Mouse (Mus musculus) midbrain, postnatal 0 days (tissue): ENCODE measurements at regions not wholly inside any gene's neighbourhood (a gene's known extent, or its start where the extent isn't known, plus 50 kb on each side); places are given as distances from the start of the nearest gene placed in this dataset.

Experiments used
- ATAC-seq: fragments of 200-750 bp; cut with Nextera tagmentation; 2 replicates; pipeline ENCODE4 v1.8.0; 2017; ENCODE audit warnings: moderate number of reproducible peaks, mild to moderate bottlenecking, moderate TSS enrichment, moderate library complexity; ENCODE audit not compliant: low FRiP score
- DNase-seq: peaks from one replicate; pipeline ENCODE4 v3.0.0-alpha.2; 2015; ENCODE audit warnings: low spot score
- H3K27ac ChIP-seq: fragments of 300-500 bp; sonication (generic); 2 replicates; pipeline ENCODE4 v1.5.1; 2014; ENCODE audit warnings: low read depth, mild to moderate bottlenecking, low read length, mixed read lengths
- H3K27me3 ChIP-seq: fragments of 300-500 bp; sonication (generic); 2 replicates; pipeline ENCODE4 v1.6.1; 2014; ENCODE audit warnings: low read length, control low read depth, mixed read lengths; ENCODE audit not compliant: insufficient read depth
- H3K36me3 ChIP-seq: fragments of 300-500 bp; sonication (generic); 2 replicates; pipeline ENCODE4 v1.6.1; 2014; ENCODE audit warnings: low read length, control low read depth, mixed read lengths; ENCODE audit not compliant: insufficient read depth
- H3K4me1 ChIP-seq: fragments of 300-500 bp; sonication (generic); 2 replicates; pipeline ENCODE4 v1.6.1; 2014; ENCODE audit warnings: mild to moderate bottlenecking, control low read depth, antibody characterized with exemption, low read length, mixed read lengths; ENCODE audit not compliant: insufficient read depth
- H3K4me2 ChIP-seq: fragments of 300-500 bp; sonication (generic); 2 replicates; pipeline ENCODE4 v1.6.1; 2014; ENCODE audit warnings: low read depth, mild to moderate bottlenecking, low read length, mixed read lengths; ENCODE audit not compliant: poor library complexity, severe bottlenecking
- H3K4me3 ChIP-seq: fragments of 300-500 bp; sonication (generic); 2 replicates; pipeline ENCODE4 v1.5.1; 2014; ENCODE audit warnings: low read depth, mild to moderate bottlenecking, low read length, moderate library complexity
- H3K9ac ChIP-seq: fragments of 300-500 bp; sonication (generic); replicated peaks from 2 replicates; pipeline ENCODE4 v1.6.1; 2014; ENCODE audit warnings: mild to moderate bottlenecking, low read length, moderate library complexity, mixed read lengths; ENCODE audit not compliant: poor library complexity, severe bottlenecking
- H3K9me3 ChIP-seq: fragments of 300-500 bp; sonication (generic); 2 replicates; pipeline ENCODE4 v1.6.1; 2016; ENCODE audit warnings: low read length, control low read depth
- CTCF ChIP-seq: IDR thresholded peaks from 2 replicates; pipeline ENCODE4 v1.5.1; 2016; ENCODE audit warnings: antibody characterized with exemption, mild to moderate bottlenecking
- WGBS: fragments of 180-500 bp; shearing (Covaris S2); extraction: QIAGEN DNeasy Blood & Tissue Kit; methylation state at CpG from one replicate; pipeline ENCODE4 v1.1.7; 2014; 5-methylcytosine and 5-hydroxymethylcytosine counted together

- H3K4me2 ChIP-seq: no peak overlapping the region
- DNase-seq: no peak
- no peaks in the 10 kb centered on the region for H3K27me3 ChIP-seq
- ATAC-seq: no peak
- H3K27ac ChIP-seq: no peak overlapping the region
- TF ChIP-seq CTCF: peak; percentile 59
- H3K9ac ChIP-seq: no peak overlapping the region
- H3K36me3 ChIP-seq: no peaks in the 10 kb centered on the region
- H3K4me1 ChIP-seq: no peaks in the 10 kb centered on the region
- H3K9me3 ChIP-seq: no peaks in the 10 kb centered on the region
- H3K4me3 ChIP-seq: no peak overlapping the region
Observed at GRCm38 (mm10) chr19:52623496-52623895, 359.4 kb downstream of the Ins1 start.

GRCm38 (mm10) chr19:52613353-52613752 lies 349.3 kb downstream of the Ins1 start:
- Histone ChIP-seq H3K4me2 (no peak overlapping the region), H3K27ac (no peak overlapping the region), H3K4me3 (no peak overlapping the region), H3K9me3 (no peaks in the 10 kb centered on the region), H3K4me1 (no peaks in the 10 kb centered on the region), H3K27me3 (no peaks in the 10 kb centered on the region), H3K9ac (no peak overlapping the region), H3K36me3 (no peaks in the 10 kb centered on the region)
- TF ChIP-seq CTCF: no peak
- no peak for ATAC-seq
- no peak for DNase-seq
- 84% methylated on average over 5 of the region's 5 CpGs for WGBS

- H3K27me3 ChIP-seq: no peaks in the 10 kb centered on the region
- H3K27ac ChIP-seq: no peak overlapping the region
- H3K9me3 ChIP-seq: no peaks in the 10 kb centered on the region
- H3K4me3 ChIP-seq: no peak overlapping the region
- ATAC-seq: no peak
- H3K4me2 ChIP-seq: no peak overlapping the region
- TF ChIP-seq CTCF: no peak
- no peak overlapping the region for H3K9ac ChIP-seq
- no peaks in the 10 kb centered on the region for H3K4me1 ChIP-seq
- no peaks in the 10 kb centered on the region for H3K36me3 ChIP-seq
- 78% methylated on average over 3 of the region's 3 CpGs for WGBS
- no peak for DNase-seq
Observed at GRCm38 (mm10) chr19:52606859-52607258, 342.8 kb downstream of the Ins1 start.

GRCm38 (mm10) chr19:52600410-52600809 lies 336.3 kb downstream of the Ins1 start:
- ATAC-seq (no peak; the same call in 1 of the 2 replicates), DNase-seq (no peak)
- no peak overlapping the region for H3K4me3 ChIP-seq
- no peak overlapping the region for H3K9ac ChIP-seq
- no peak overlapping the region for H3K4me2 ChIP-seq
- H3K36me3 ChIP-seq: no peaks in the 10 kb centered on the region
- no peak overlapping the region for H3K27ac ChIP-seq
- 4% methylated on average over 3 of the region's 3 CpGs for WGBS
- H3K27me3 ChIP-seq: no peaks in the 10 kb centered on the region
- no peak for TF ChIP-seq CTCF
- no peaks in the 10 kb centered on the region for H3K9me3 ChIP-seq
- no peaks in the 10 kb centered on the region for H3K4me1 ChIP-seq

- no peaks in the 10 kb centered on the region for H3K36me3 ChIP-seq
- no peaks in the 10 kb centered on the region for H3K9me3 ChIP-seq
- no peak overlapping the region for H3K4me3 ChIP-seq
- no peak overlapping the region for H3K27ac ChIP-seq
- 83% methylated on average over 4 of the region's 4 CpGs for WGBS
- H3K9ac ChIP-seq: no peak overlapping the region
- H3K4me1 ChIP-seq: no peaks in the 10 kb centered on the region
- ATAC-seq (no peak), DNase-seq (no peak)
- TF ChIP-seq CTCF: no peak
- H3K27me3 ChIP-seq: no peaks in the 10 kb centered on the region
- no peak overlapping the region for H3K4me2 ChIP-seq
Observed at GRCm38 (mm10) chr19:52565401-52565800, 301.3 kb downstream of the Ins1 start.

- Histone ChIP-seq H3K4me2 (no peak overlapping the region), H3K9me3 (no peaks in the 10 kb centered on the region), H3K4me1 (no peaks in the 10 kb centered on the region), H3K36me3 (no peaks in the 10 kb centered on the region), H3K27ac (no peak overlapping the region), H3K9ac (no peak overlapping the region), H3K27me3 (no peaks in the 10 kb centered on the region), H3K4me3 (no peak overlapping the region)
- no peak for ATAC-seq
- no peak for TF ChIP-seq CTCF
- WGBS: 20% methylated on average over 4 of the region's 4 CpGs
- peak; percentile 20 for DNase-seq
Observed at GRCm38 (mm10) chr19:52534758-52535157, 270.7 kb downstream of the Ins1 start.
